Mouse (Mus musculus): Measurements from ENCODE around the gene Ntm. TPM values are rescaled to one million over a fixed set of nuclear protein-coding genes. Genes with fewer than 3 reads are reported as not detected.

The Ntm gene
- polyA plus RNA-seq, 1 experiment = not detected

- Histone ChIP-seq H3K79me2 (ENCODE audit: control insufficient read depth, insufficient read depth) (no peaks in the 10 kb centered on the region), H3K27me3 (ENCODE audit: control insufficient read depth, insufficient read depth, insufficient read length) (no peaks in the 10 kb centered on the region), H3K79me3 (ENCODE audit: low read depth) (no peaks in the 10 kb centered on the region), H3ac (ENCODE audit: control insufficient read depth, insufficient read length, low read depth) (no peak overlapping the region), H3K4me3 (ENCODE audit: insufficient read depth, poor library complexity, severe bottlenecking) (no peak overlapping the region), H3K36me3 (ENCODE audit: control insufficient read depth, insufficient read depth) (no peaks in the 10 kb centered on the region)
- no peak for TF ChIP-seq CTCF (IDR thresholded peaks at IDR 0.05; ENCODE audit: control insufficient read depth, insufficient read depth, insufficient read length)
- TF ChIP-seq MYOD1 (IDR thresholded peaks at IDR 0.05; ENCODE audit: control insufficient read depth, insufficient read length, low read depth) = no peak
- no peak for TF ChIP-seq MYOG (IDR thresholded peaks at IDR 0.05; ENCODE audit: control insufficient read depth, extremely low read depth, insufficient read length)
- TF ChIP-seq USF1 (IDR thresholded peaks at IDR 0.05; ENCODE audit: low read depth) = no peak
- TF ChIP-seq CEBPB (IDR thresholded peaks at IDR 0.05; ENCODE audit: low read depth) = no peak
- TF ChIP-seq FOSL1 (IDR thresholded peaks at IDR 0.05; ENCODE audit: insufficient read depth, low read length, poor library complexity, severe bottlenecking) = no peak
- TF ChIP-seq MAX (IDR thresholded peaks at IDR 0.05) = no peak
Observed at GRCm38 (mm10) chr9:29306961-29307360, 656.0 kb downstream of the Ntm start.

GRCm38 (mm10) chr9:29298340-29298739 lies 664.6 kb downstream of the Ntm start:
- H3K4me3 ChIP-seq (ENCODE audit: insufficient read depth, poor library complexity, severe bottlenecking) = no peak overlapping the region
- H3K79me2 ChIP-seq (ENCODE audit: control insufficient read depth, insufficient read depth) = no peaks in the 10 kb centered on the region
- no peaks in the 10 kb centered on the region for H3K36me3 ChIP-seq (ENCODE audit: control insufficient read depth, insufficient read depth)
- no peaks in the 10 kb centered on the region for H3K27me3 ChIP-seq (ENCODE audit: control insufficient read depth, insufficient read depth, insufficient read length)
- no peaks in the 10 kb centered on the region for H3K79me3 ChIP-seq (ENCODE audit: low read depth)
- no peak overlapping the region for H3ac ChIP-seq (ENCODE audit: control insufficient read depth, insufficient read length, low read depth)
- no peak for TF ChIP-seq MYOG (IDR thresholded peaks at IDR 0.05; ENCODE audit: control insufficient read depth, extremely low read depth, insufficient read length)
- TF ChIP-seq CTCF (IDR thresholded peaks at IDR 0.05; ENCODE audit: control insufficient read depth, insufficient read depth, insufficient read length) = no peak
- no peak for TF ChIP-seq MAX (IDR thresholded peaks at IDR 0.05)
- no peak for TF ChIP-seq MYOD1 (IDR thresholded peaks at IDR 0.05; ENCODE audit: control insufficient read depth, insufficient read length, low read depth)
- no peak for TF ChIP-seq CEBPB (IDR thresholded peaks at IDR 0.05; ENCODE audit: low read depth)
- no peak for TF ChIP-seq FOSL1 (IDR thresholded peaks at IDR 0.05; ENCODE audit: insufficient read depth, low read length, poor library complexity, severe bottlenecking)
- TF ChIP-seq USF1 (IDR thresholded peaks at IDR 0.05; ENCODE audit: low read depth) = no peak

GRCm38 (mm10) chr9:29296752-29297151 lies 666.2 kb downstream of the Ntm start:
- Histone ChIP-seq H3K79me3 (ENCODE audit: low read depth) (no peaks in the 10 kb centered on the region), H3K4me3 (ENCODE audit: insufficient read depth, poor library complexity, severe bottlenecking) (no peak overlapping the region), H3ac (ENCODE audit: control insufficient read depth, insufficient read length, low read depth) (no peak overlapping the region), H3K36me3 (ENCODE audit: control insufficient read depth, insufficient read depth) (no peaks in the 10 kb centered on the region), H3K27me3 (ENCODE audit: control insufficient read depth, insufficient read depth, insufficient read length) (no peaks in the 10 kb centered on the region), H3K79me2 (ENCODE audit: control insufficient read depth, insufficient read depth) (no peaks in the 10 kb centered on the region)
- no peak for TF ChIP-seq CEBPB (IDR thresholded peaks at IDR 0.05; ENCODE audit: low read depth)
- no peak for TF ChIP-seq FOSL1 (IDR thresholded peaks at IDR 0.05; ENCODE audit: insufficient read depth, low read length, poor library complexity, severe bottlenecking)
- TF ChIP-seq MYOD1 (IDR thresholded peaks at IDR 0.05; ENCODE audit: control insufficient read depth, insufficient read length, low read depth) = no peak
- TF ChIP-seq MAX (IDR thresholded peaks at IDR 0.05) = no peak
- TF ChIP-seq CTCF (IDR thresholded peaks at IDR 0.05; ENCODE audit: control insufficient read depth, insufficient read depth, insufficient read length) = no peak
- no peak for TF ChIP-seq USF1 (IDR thresholded peaks at IDR 0.05; ENCODE audit: low read depth)
- no peak for TF ChIP-seq MYOG (IDR thresholded peaks at IDR 0.05; ENCODE audit: control insufficient read depth, extremely low read depth, insufficient read length)

GRCm38 (mm10) chr9:29288003-29288704 lies 674.8 kb downstream of the Ntm start:
- H3K79me2 ChIP-seq (ENCODE audit: control insufficient read depth, insufficient read depth) = no peaks in the 10 kb centered on the region
- TF ChIP-seq CEBPB (IDR thresholded peaks at IDR 0.05; ENCODE audit: low read depth) (no peak), MAX (IDR thresholded peaks at IDR 0.05) (no peak), MYOD1 (IDR thresholded peaks at IDR 0.05; ENCODE audit: control insufficient read depth, insufficient read length, low read depth) (no peak), USF1 (IDR thresholded peaks at IDR 0.05; ENCODE audit: low read depth) (no peak), FOSL1 (IDR thresholded peaks at IDR 0.05; ENCODE audit: insufficient read depth, low read length, poor library complexity, severe bottlenecking) (no peak), CTCF (IDR thresholded peaks at IDR 0.05; ENCODE audit: control insufficient read depth, insufficient read depth, insufficient read length) (no peak), MYOG (IDR thresholded peaks at IDR 0.05; ENCODE audit: control insufficient read depth, extremely low read depth, insufficient read length) (no peak)
- H3K4me3 ChIP-seq (ENCODE audit: insufficient read depth, poor library complexity, severe bottlenecking) = no peak overlapping the region
- H3K27me3 ChIP-seq (ENCODE audit: control insufficient read depth, insufficient read depth, insufficient read length) = no peaks in the 10 kb centered on the region
- H3K79me3 ChIP-seq (ENCODE audit: low read depth) = no peaks in the 10 kb centered on the region
- H3K36me3 ChIP-seq (ENCODE audit: control insufficient read depth, insufficient read depth) = no peaks in the 10 kb centered on the region
- no peak overlapping the region for H3ac ChIP-seq (ENCODE audit: control insufficient read depth, insufficient read length, low read depth)

- no peaks in the 10 kb centered on the region for H3K36me3 ChIP-seq (ENCODE audit: control insufficient read depth, insufficient read depth)
- H3K79me3 ChIP-seq (ENCODE audit: low read depth) = no peaks in the 10 kb centered on the region
- no peaks in the 10 kb centered on the region for H3K79me2 ChIP-seq (ENCODE audit: control insufficient read depth, insufficient read depth)
- no peak overlapping the region for H3ac ChIP-seq (ENCODE audit: control insufficient read depth, insufficient read length, low read depth)
- H3K27me3 ChIP-seq (ENCODE audit: control insufficient read depth, insufficient read depth, insufficient read length) = no peaks in the 10 kb centered on the region
- TF ChIP-seq FOSL1 (IDR thresholded peaks at IDR 0.05; ENCODE audit: insufficient read depth, low read length, poor library complexity, severe bottlenecking) = no peak
- TF ChIP-seq MYOG (IDR thresholded peaks at IDR 0.05; ENCODE audit: control insufficient read depth, extremely low read depth, insufficient read length) = no peak
- TF ChIP-seq CEBPB (IDR thresholded peaks at IDR 0.05; ENCODE audit: low read depth) = no peak
- TF ChIP-seq MYOD1 (IDR thresholded peaks at IDR 0.05; ENCODE audit: control insufficient read depth, insufficient read length, low read depth) = no peak
- TF ChIP-seq CTCF (IDR thresholded peaks at IDR 0.05; ENCODE audit: control insufficient read depth, insufficient read depth, insufficient read length) = no peak
- no peak for TF ChIP-seq USF1 (IDR thresholded peaks at IDR 0.05; ENCODE audit: low read depth)
- TF ChIP-seq MAX (IDR thresholded peaks at IDR 0.05) = no peak
- H3K4me3 ChIP-seq (ENCODE audit: insufficient read depth, poor library complexity, severe bottlenecking) = no peak overlapping the region
Observed at GRCm38 (mm10) chr9:29285144-29285543, 677.8 kb downstream of the Ntm start.

Measured in C2C12 (cell line).